Mouse (Mus musculus): ENCODE data around the gene Homer1. TPM values are rescaled to one million over a fixed set of nuclear protein-coding genes. Genes with fewer than 3 reads are reported as not detected.

Gene Homer1
- polyA plus RNA-seq, 1 experiment from 2014 or later: 2.2 TPM

GRCm38 (mm10) chr13:93301060-93301459 lies 1.6 kb downstream of the Homer1 start:
- 43% methylated on average over 2 of the region's 2 CpGs for WGBS
- TF ChIP-seq CTCF (IDR thresholded peaks at IDR 0.05; ENCODE audit: low read depth) (no peak), EP300 (optimal IDR thresholded peaks at IDR 0.05) (no peak)
- DNase-seq (ENCODE audit: low spot score): no peak
- Histone ChIP-seq H3K9me3 (ENCODE audit: control insufficient read depth, low read length) (no peaks in the 10 kb centered on the region), H3K9ac (ENCODE audit: low read length) (no peak overlapping the region), H3K36me3 (ENCODE audit: control insufficient read depth, insufficient read depth, low read length) (no peaks in the 10 kb centered on the region), H3K27me3 (ENCODE audit: control insufficient read depth, insufficient read depth, low read length) (no peaks in the 10 kb centered on the region), H3K4me2 (replicated peaks; ENCODE audit: low read depth) (no peak overlapping the region), H3K4me1 (replicated peaks; ENCODE audit: control insufficient read depth, insufficient read depth) (no peaks in the 10 kb centered on the region), H3K27ac (replicated peaks) (no peak overlapping the region), H3K4me3 (ENCODE audit: low read depth, low read length) (no peak overlapping the region)
- no peak for ATAC-seq (ENCODE audit: low FRiP score, low TSS enrichment)

- ATAC-seq (ENCODE audit: low FRiP score, low TSS enrichment) (peak; percentile 66), DNase-seq (ENCODE audit: low spot score) (no peak)
- Histone ChIP-seq H3K4me2 (replicated peaks; ENCODE audit: low read depth) (peak overlapping the region; percentile 86), H3K4me3 (ENCODE audit: low read depth, low read length) (peak overlapping the region; percentile 90), H3K27me3 (ENCODE audit: control insufficient read depth, insufficient read depth, low read length) (no peaks in the 10 kb centered on the region), H3K9me3 (ENCODE audit: control insufficient read depth, low read length) (no peaks in the 10 kb centered on the region), H3K36me3 (ENCODE audit: control insufficient read depth, insufficient read depth, low read length) (no peaks in the 10 kb centered on the region), H3K27ac (replicated peaks) (peak overlapping the region; percentile 95), H3K9ac (ENCODE audit: low read length) (peak overlapping the region; percentile 82), H3K4me1 (replicated peaks; ENCODE audit: control insufficient read depth, insufficient read depth) (no peaks in the 10 kb centered on the region)
- TF ChIP-seq EP300 (optimal IDR thresholded peaks at IDR 0.05): no peak
- peak; percentile 17; the same call in 1 of the 2 replicates for TF ChIP-seq CTCF (IDR thresholded peaks at IDR 0.05; ENCODE audit: low read depth)
- WGBS: 9% methylated on average over 19 of the region's 19 CpGs
Measured at GRCm38 (mm10) chr13:93302846-93303562, 3.6 kb downstream of the Homer1 start.

GRCm38 (mm10) chr13:93303563-93304250 lies 4.3 kb downstream of the Homer1 start:
- Histone ChIP-seq H3K27ac (replicated peaks) (peak overlapping the region; percentile 95), H3K9ac (ENCODE audit: low read length) (peak overlapping the region; percentile 82), H3K4me1 (replicated peaks; ENCODE audit: control insufficient read depth, insufficient read depth) (no peaks in the 10 kb centered on the region), H3K4me3 (ENCODE audit: low read depth, low read length) (peak overlapping the region; percentile 90), H3K36me3 (ENCODE audit: control insufficient read depth, insufficient read depth, low read length) (no peaks in the 10 kb centered on the region), H3K4me2 (replicated peaks; ENCODE audit: low read depth) (peak overlapping the region; percentile 86), H3K9me3 (ENCODE audit: control insufficient read depth, low read length) (no peaks in the 10 kb centered on the region), H3K27me3 (ENCODE audit: control insufficient read depth, insufficient read depth, low read length) (no peaks in the 10 kb centered on the region)
- ATAC-seq (ENCODE audit: low FRiP score, low TSS enrichment) (peak; percentile 98), DNase-seq (ENCODE audit: low spot score) (peak; percentile 93)
- TF ChIP-seq CTCF (IDR thresholded peaks at IDR 0.05; ENCODE audit: low read depth) (peak; percentile 58), EP300 (optimal IDR thresholded peaks at IDR 0.05) (no peak)
- under 1% methylated on average over 48 of the region's 90 CpGs for WGBS

- TF ChIP-seq EP300 (optimal IDR thresholded peaks at IDR 0.05) (no peak), CTCF (IDR thresholded peaks at IDR 0.05; ENCODE audit: low read depth) (no peak)
- peak overlapping the region; percentile 90 for H3K4me3 ChIP-seq (ENCODE audit: low read depth, low read length)
- H3K9me3 ChIP-seq (ENCODE audit: control insufficient read depth, low read length): no peaks in the 10 kb centered on the region
- H3K4me1 ChIP-seq (replicated peaks; ENCODE audit: control insufficient read depth, insufficient read depth): no peaks in the 10 kb centered on the region
- H3K4me2 ChIP-seq (replicated peaks; ENCODE audit: low read depth): peak overlapping the region; percentile 86
- H3K36me3 ChIP-seq (ENCODE audit: control insufficient read depth, insufficient read depth, low read length): no peaks in the 10 kb centered on the region
- H3K9ac ChIP-seq (ENCODE audit: low read length): peak overlapping the region; percentile 82
- WGBS: under 1% methylated on average over 43 of the region's 64 CpGs
- peak overlapping the region; percentile 95 for H3K27ac ChIP-seq (replicated peaks)
- DNase-seq (ENCODE audit: low spot score) (no peak), ATAC-seq (ENCODE audit: low FRiP score, low TSS enrichment) (peak; percentile 52)
- H3K27me3 ChIP-seq (ENCODE audit: control insufficient read depth, insufficient read depth, low read length): no peaks in the 10 kb centered on the region
Measured at GRCm38 (mm10) chr13:93304251-93305001, 5.0 kb downstream of the Homer1 start.

DNA sequence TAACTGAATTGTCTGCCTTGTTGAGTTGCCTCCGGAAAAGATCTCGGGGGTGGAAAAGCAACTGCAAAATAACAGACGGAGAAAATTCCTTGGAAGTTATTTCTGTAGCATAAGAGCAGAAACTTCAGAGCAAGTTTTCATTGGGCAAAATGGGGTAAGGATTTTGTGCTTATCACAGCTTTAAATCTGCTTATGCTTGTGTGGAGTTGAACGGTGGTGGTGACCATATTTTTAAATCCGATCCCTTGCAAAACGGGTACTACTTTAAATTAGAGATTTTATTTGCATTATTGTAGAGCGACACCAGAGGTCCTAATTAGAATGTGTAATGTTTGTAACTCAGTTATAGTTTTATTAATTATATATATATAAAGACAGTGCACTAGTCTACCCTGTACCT lies 5.7 kb downstream of the Homer1 start:
- 8% methylated on average over 7 of the region's 7 CpGs for WGBS
- ATAC-seq (ENCODE audit: low FRiP score, low TSS enrichment): no peak
- no peak overlapping the region for H3K27ac ChIP-seq (replicated peaks)

More for the DNA sequence above, 5.7 kb downstream of the Homer1 start:
- Histone ChIP-seq H3K4me1 (replicated peaks; ENCODE audit: control insufficient read depth, insufficient read depth) (no peaks in the 10 kb centered on the region), H3K27me3 (ENCODE audit: control insufficient read depth, insufficient read depth, low read length) (no peaks in the 10 kb centered on the region), H3K9me3 (ENCODE audit: control insufficient read depth, low read length) (no peaks in the 10 kb centered on the region), H3K9ac (ENCODE audit: low read length) (no peak overlapping the region), H3K4me3 (ENCODE audit: low read depth, low read length) (peak overlapping the region; percentile 90), H3K4me2 (replicated peaks; ENCODE audit: low read depth) (peak overlapping the region; percentile 86), H3K36me3 (ENCODE audit: control insufficient read depth, insufficient read depth, low read length) (no peaks in the 10 kb centered on the region)
- TF ChIP-seq CTCF (IDR thresholded peaks at IDR 0.05; ENCODE audit: low read depth) (0 out of 2 replicates have a peak, but pooled peaks have one; percentile 15), EP300 (optimal IDR thresholded peaks at IDR 0.05) (no peak)
- DNase-seq (ENCODE audit: low spot score): no peak

Measured in stomach, postnatal 0 days (tissue).